Mouse (Mus musculus) thymus, adult 2 months (tissue): ENCODE data around the gene Mapk8.

Experiments used
- CTCF ChIP-seq: fragments of 200-500 bp; IDR thresholded peaks from 2 replicates; pipeline ENCODE4 v1.5.1; 2012; ENCODE audit warnings: mild to moderate bottlenecking, control low read depth, low read length, moderate library complexity, borderline replicate concordance; ENCODE audit not compliant: control insufficient read depth, poor library complexity, insufficient read depth; ENCODE audit errors: extremely low read depth
- POLR2A ChIP-seq: fragments of 200-500 bp; IDR thresholded peaks from 2 replicates; pipeline ENCODE4 v1.6.1; 2012; ENCODE audit warnings: mild to moderate bottlenecking, low read length, control low read depth, moderate library complexity; ENCODE audit not compliant: control insufficient read depth, poor library complexity, insufficient read depth; ENCODE audit errors: extremely low read depth

- TF ChIP-seq CTCF (no peak), POLR2A (no peak)
Observed at GRCm38 (mm10) chr14:33424124-33424523, 22.8 kb downstream of the Mapk8 start.
